Mouse (Mus musculus): ENCODE data around the gene Slc11a2. TPM values are rescaled to one million over a fixed set of nuclear protein-coding genes. Genes with fewer than 3 reads are reported as not detected.
"Not testable (repeated sequence)": the region's sequence is repeated elsewhere in the genome, so short reads cannot be mapped to it uniquely, and the experiment has no call there.

Slc11a2 gene
- polyA plus RNA-seq, 1 experiment from 2014 or later, result 12.2 TPM

- no peak overlapping the region for H3K4me3 ChIP-seq (ENCODE audit: low read depth, low read length)
- H3K36me3 ChIP-seq (ENCODE audit: control insufficient read depth, insufficient read depth, low read length), result no peaks in the 10 kb centered on the region
- no peak overlapping the region for H3K27ac ChIP-seq (replicated peaks)
- H3K27me3 ChIP-seq (ENCODE audit: control insufficient read depth, insufficient read depth, low read length), result no peaks in the 10 kb centered on the region
- WGBS, result 57% methylated on average over 14 of the region's 14 CpGs
- no peaks in the 10 kb centered on the region for H3K4me1 ChIP-seq (replicated peaks; ENCODE audit: control insufficient read depth, insufficient read depth)
- H3K9me3 ChIP-seq (ENCODE audit: control insufficient read depth, low read length), result no peaks in the 10 kb centered on the region
- peak; percentile 38 for DNase-seq (ENCODE audit: low spot score)
- H3K9ac ChIP-seq (ENCODE audit: low read length), result no peak overlapping the region
- no peak for ATAC-seq (ENCODE audit: low FRiP score, low TSS enrichment)
- no peak overlapping the region for H3K4me2 ChIP-seq (replicated peaks; ENCODE audit: low read depth)
- TF ChIP-seq EP300 (optimal IDR thresholded peaks at IDR 0.05) (no peak), CTCF (IDR thresholded peaks at IDR 0.05; ENCODE audit: low read depth) (no peak)
Measured at GRCm38 (mm10) chr15:100346761-100347160, 78.1 kb downstream of the Slc11a2 start.

- TF ChIP-seq CTCF (IDR thresholded peaks at IDR 0.05; ENCODE audit: low read depth) (no peak), EP300 (optimal IDR thresholded peaks at IDR 0.05) (no peak)
- ATAC-seq (ENCODE audit: low FRiP score, low TSS enrichment) (no peak), DNase-seq (ENCODE audit: low spot score) (no peak)
- H3K4me2 ChIP-seq (replicated peaks; ENCODE audit: low read depth), result no peak overlapping the region
- H3K9me3 ChIP-seq (ENCODE audit: control insufficient read depth, low read length), result no peaks in the 10 kb centered on the region
- no peaks in the 10 kb centered on the region for H3K36me3 ChIP-seq (ENCODE audit: control insufficient read depth, insufficient read depth, low read length)
- H3K27me3 ChIP-seq (ENCODE audit: control insufficient read depth, insufficient read depth, low read length), result no peaks in the 10 kb centered on the region
- no peak overlapping the region for H3K4me3 ChIP-seq (ENCODE audit: low read depth, low read length)
- no peak overlapping the region for H3K27ac ChIP-seq (replicated peaks)
- H3K4me1 ChIP-seq (replicated peaks; ENCODE audit: control insufficient read depth, insufficient read depth), result no peaks in the 10 kb centered on the region
- no peak overlapping the region for H3K9ac ChIP-seq (ENCODE audit: low read length)
Measured at GRCm38 (mm10) chr15:100345484-100345883, 79.4 kb downstream of the Slc11a2 start.

- not testable (repeated sequence) for H3K4me1 ChIP-seq (replicated peaks; ENCODE audit: control insufficient read depth, insufficient read depth); H3K27ac ChIP-seq (replicated peaks); H3K36me3 ChIP-seq (ENCODE audit: control insufficient read depth, insufficient read depth, low read length); ATAC-seq (ENCODE audit: low FRiP score, low TSS enrichment); DNase-seq (ENCODE audit: low spot score); H3K9me3 ChIP-seq (ENCODE audit: control insufficient read depth, low read length); H3K4me3 ChIP-seq (ENCODE audit: low read depth, low read length); H3K27me3 ChIP-seq (ENCODE audit: control insufficient read depth, insufficient read depth, low read length); H3K4me2 ChIP-seq (replicated peaks; ENCODE audit: low read depth); H3K9ac ChIP-seq (ENCODE audit: low read length)
- WGBS, result 28% methylated on average over 4 of the region's 5 CpGs
Measured at GRCm38 (mm10) chr15:100341314-100341980, 83.4 kb downstream of the Slc11a2 start.

Other genes starting within 250 kb of the Slc11a2 start
- 27.3 and 27.7 TPM in 2 replicates for gene Atf1, start 197.3 kb downstream of the Slc11a2 start, polyA plus RNA-seq (2015; fragmentation: Nextera tagmentation; extraction: Ambion mirVana)
- gene Tmprss12, start 144.2 kb downstream of the Slc11a2 start, polyA plus RNA-seq (2015; fragmentation: Nextera tagmentation; extraction: Ambion mirVana), result 0.11 TPM in 1 of 2 replicates, not detected in the other
- 9.1 and 9.5 TPM in 2 replicates for gene Mettl7a1, start 120.9 kb downstream of the Slc11a2 start, polyA plus RNA-seq (2015; fragmentation: Nextera tagmentation; extraction: Ambion mirVana)
- gene Mettl7a3, start 90.1 kb downstream of the Slc11a2 start, polyA plus RNA-seq (2015; fragmentation: Nextera tagmentation; extraction: Ambion mirVana), result not detected in 2 replicates
- gene Methig1, start 71.9 kb downstream of the Slc11a2 start, polyA plus RNA-seq (2015; fragmentation: Nextera tagmentation; extraction: Ambion mirVana), result 0.17 TPM in 1 of 2 replicates, not detected in the other
- gene Mettl7a2, start 71.9 kb downstream of the Slc11a2 start, polyA plus RNA-seq (2015; fragmentation: Nextera tagmentation; extraction: Ambion mirVana), result not detected in 2 replicates
- gene Higd1c, start 60.5 kb downstream of the Slc11a2 start, polyA plus RNA-seq (2015; fragmentation: Nextera tagmentation; extraction: Ambion mirVana), result not detected in 2 replicates
- gene Gm5475, start 2.9 kb downstream of the Slc11a2 start, polyA plus RNA-seq (2015; fragmentation: Nextera tagmentation; extraction: Ambion mirVana), result 0.11 and 0.15 TPM in 2 replicates
- gene Letmd1, start 44.0 kb upstream of the Slc11a2 start, polyA plus RNA-seq (2015; fragmentation: Nextera tagmentation; extraction: Ambion mirVana), result 9.8 and 10.9 TPM in 2 replicates
- 2.6 and 2.8 TPM in 2 replicates for gene Csrnp2, start 70.4 kb upstream of the Slc11a2 start, polyA plus RNA-seq (2015; fragmentation: Nextera tagmentation; extraction: Ambion mirVana)
- gene Tfcp2, start 126.9 kb upstream of the Slc11a2 start, polyA plus RNA-seq (2015; fragmentation: Nextera tagmentation; extraction: Ambion mirVana), result 8.7 and 9.6 TPM in 2 replicates
- gene Pou6f1, start 174.9 kb upstream of the Slc11a2 start, polyA plus RNA-seq (2015; fragmentation: Nextera tagmentation; extraction: Ambion mirVana), result 2.6 and 3.2 TPM in 2 replicates
- gene Dazap2, start 190.3 kb upstream of the Slc11a2 start, polyA plus RNA-seq (2015; fragmentation: Nextera tagmentation; extraction: Ambion mirVana), result 177 and 205 TPM in 2 replicates
- gene Smagp, start 211.9 kb upstream of the Slc11a2 start, polyA plus RNA-seq (2015; fragmentation: Nextera tagmentation; extraction: Ambion mirVana), result 94.8 and 103 TPM in 2 replicates
- 1.3 and 2.3 TPM in 2 replicates for gene Bin2, start 244.5 kb upstream of the Slc11a2 start, polyA plus RNA-seq (2015; fragmentation: Nextera tagmentation; extraction: Ambion mirVana)

Measured in stomach, postnatal 0 days (tissue).